Mouse (Mus musculus) embryonic facial prominence, embryonic 13.5 days (tissue): Measurements from ENCODE around the gene Naif1. TPM values are rescaled to one million over a fixed set of nuclear protein-coding genes. Genes with fewer than 3 reads are reported as not detected.
"Not testable (repeated sequence)": the region's sequence is repeated elsewhere in the genome, so short reads cannot be mapped to it uniquely, and the experiment has no call there.

Source experiments
- ATAC-seq: fragments of 200-750 bp; cut with Nextera tagmentation; 2 replicates; pipeline ENCODE4 v1.8.0; 2017; ENCODE audit warnings: low read depth; ENCODE audit not compliant: insufficient number of reproducible peaks, insufficient read depth, low FRiP score, low TSS enrichment
- H3K27ac ChIP-seq: fragments of 300-500 bp; sonication (generic); 2 replicates; pipeline ENCODE4 v1.5.1; 2015; ENCODE audit warnings: moderate library complexity, mild to moderate bottlenecking, inconsistent platforms
- H3K27me3 ChIP-seq: fragments of 300-500 bp; sonication (generic); 2 replicates; pipeline ENCODE4 v1.6.1; 2015; ENCODE audit warnings: mild to moderate bottlenecking, inconsistent platforms
- H3K36me3 ChIP-seq: fragments of 300-500 bp; sonication (generic); 2 replicates; pipeline ENCODE4 v1.6.1; 2015; ENCODE audit warnings: mild to moderate bottlenecking, inconsistent platforms
- H3K4me1 ChIP-seq: fragments of 300-500 bp; sonication (generic); 2 replicates; pipeline ENCODE4 v1.6.1; 2015; ENCODE audit warnings: inconsistent platforms
- H3K4me2 ChIP-seq: fragments of 300-500 bp; sonication (generic); 2 replicates; pipeline ENCODE4 v1.6.1; 2015; ENCODE audit warnings: moderate library complexity, mild to moderate bottlenecking, inconsistent platforms
- H3K4me3 ChIP-seq: fragments of 300-500 bp; sonication (generic); 2 replicates; pipeline ENCODE4 v1.5.1; 2015; ENCODE audit warnings: mild to moderate bottlenecking, inconsistent platforms
- H3K9ac ChIP-seq: fragments of 300-500 bp; sonication (generic); 2 replicates; pipeline ENCODE4 v1.6.1; 2015; ENCODE audit warnings: mild to moderate bottlenecking, inconsistent platforms
- H3K9me3 ChIP-seq: fragments of 300-500 bp; sonication (generic); 2 replicates; pipeline ENCODE4 v1.6.1; 2016; ENCODE audit warnings: inconsistent platforms
- WGBS: fragments of 180-500 bp; shearing (Covaris S2); methylation state at CpG from one replicate; pipeline ENCODE4 v1.1.7; 2015; ENCODE audit warnings: mixed read lengths; 5-methylcytosine and 5-hydroxymethylcytosine counted together
- polyA plus RNA-seq: library from polyadenylated mRNA; unstranded; fragments of >200 nt; fragmentation: Nextera tagmentation; extraction: Ambion mirVana; gene quantifications from 2 replicates; pipeline ENCODE4 v1.2.1, GENCODE M21; 2015

Gene Naif1
- polyA plus RNA-seq, 1 experiment from 2014 or later = 6.3 TPM

DNA sequence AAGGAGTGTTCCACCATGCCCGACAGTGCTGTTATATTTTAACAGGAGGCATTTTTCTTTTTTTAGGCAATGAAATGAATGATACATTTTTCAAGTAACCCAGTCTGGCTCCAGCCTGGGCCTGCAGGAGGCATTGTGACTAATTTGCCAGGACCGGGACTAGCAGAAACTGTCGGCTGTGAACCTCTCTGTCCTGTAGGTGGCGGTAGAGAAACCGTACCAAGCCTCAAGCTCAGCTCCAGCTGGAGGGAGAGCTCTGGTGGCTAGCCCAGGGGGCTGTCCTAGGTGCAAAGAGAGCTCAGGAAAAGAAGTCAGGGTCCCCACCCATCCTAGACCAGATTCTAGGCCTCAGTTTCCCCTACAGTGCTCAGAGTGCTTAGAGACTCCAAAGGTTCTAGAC, 38.4 kb downstream of the Naif1 start:
- no peak overlapping the region for H3K27ac ChIP-seq
- H3K4me1 ChIP-seq = no peaks in the 10 kb centered on the region
- no peak; the same call in 1 of the 2 replicates for ATAC-seq
- H3K27me3 ChIP-seq = no peaks in the 10 kb centered on the region
- no peaks in the 10 kb centered on the region for H3K9me3 ChIP-seq
- H3K36me3 ChIP-seq = no peaks in the 10 kb centered on the region
- under 1% methylated on average over 5 of the region's 5 CpGs for WGBS
- H3K4me3 ChIP-seq = no peak overlapping the region
- H3K4me2 ChIP-seq = no peak overlapping the region
- no peak overlapping the region for H3K9ac ChIP-seq

GRCm38 (mm10) chr2:32490730-32491129, 40.5 kb downstream of the Naif1 start:
- not testable (repeated sequence) for H3K27me3 ChIP-seq, H3K27ac ChIP-seq, H3K4me3 ChIP-seq, H3K9ac ChIP-seq, ATAC-seq, H3K9me3 ChIP-seq, H3K4me1 ChIP-seq, H3K4me2 ChIP-seq, H3K36me3 ChIP-seq

GRCm38 (mm10) chr2:32492661-32493060, 42.4 kb downstream of the Naif1 start:
- H3K4me2 ChIP-seq = no peak overlapping the region
- no peaks in the 10 kb centered on the region for H3K36me3 ChIP-seq
- no peaks in the 10 kb centered on the region for H3K4me1 ChIP-seq
- H3K9me3 ChIP-seq = no peaks in the 10 kb centered on the region
- H3K9ac ChIP-seq = no peak overlapping the region
- H3K27me3 ChIP-seq = no peaks in the 10 kb centered on the region
- WGBS = 71% methylated on average over 2 of the region's 2 CpGs
- no peak overlapping the region for H3K27ac ChIP-seq
- H3K4me3 ChIP-seq = no peak overlapping the region
- ATAC-seq = no peak

- no peaks in the 10 kb centered on the region for H3K27me3 ChIP-seq
- no peaks in the 10 kb centered on the region for H3K4me1 ChIP-seq
- no peak overlapping the region for H3K9ac ChIP-seq
- H3K9me3 ChIP-seq = no peaks in the 10 kb centered on the region
- ATAC-seq = no peak
- H3K4me2 ChIP-seq = no peak overlapping the region
- no peak overlapping the region for H3K4me3 ChIP-seq
- H3K36me3 ChIP-seq = no peaks in the 10 kb centered on the region
- H3K27ac ChIP-seq = no peak overlapping the region
- WGBS = 63% methylated on average over 12 of the region's 12 CpGs
Observed at GRCm38 (mm10) chr2:32493301-32493701, 43.0 kb downstream of the Naif1 start.

DNA sequence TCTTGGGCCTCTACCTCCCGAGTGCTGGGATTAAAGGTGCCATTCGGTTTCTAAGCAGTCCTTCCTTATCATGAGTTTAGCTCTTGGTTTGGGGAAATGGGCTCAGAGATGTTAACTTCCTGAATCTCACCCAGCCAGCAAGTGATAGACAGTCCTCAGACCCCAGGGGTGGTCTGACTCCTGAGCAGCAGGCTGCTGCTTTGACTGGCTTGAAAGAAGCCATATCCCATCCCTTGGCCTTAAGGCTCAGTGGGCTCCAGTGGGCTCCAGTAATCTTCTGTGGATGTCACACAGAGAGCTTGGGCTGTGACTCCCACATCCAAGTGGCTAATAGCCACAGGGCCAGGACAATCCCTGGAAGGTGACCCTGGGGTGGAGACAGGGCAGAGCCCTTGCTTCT, 44.3 kb downstream of the Naif1 start:
- H3K4me2 ChIP-seq = no peak overlapping the region
- no peaks in the 10 kb centered on the region for H3K36me3 ChIP-seq
- peaks cover 7% of the 10 kb centered on the region; the same call in 1 of the 2 replicates for H3K9me3 ChIP-seq
- WGBS = 73% methylated on average over 2 of the region's 2 CpGs
- no peaks in the 10 kb centered on the region for H3K27me3 ChIP-seq
- no peaks in the 10 kb centered on the region for H3K4me1 ChIP-seq
- no peak overlapping the region for H3K9ac ChIP-seq
- no peak overlapping the region for H3K27ac ChIP-seq
- no peak for ATAC-seq
- no peak overlapping the region for H3K4me3 ChIP-seq

- Histone ChIP-seq H3K4me2 (no peak overlapping the region), H3K4me3 (no peak overlapping the region), H3K4me1 (no peaks in the 10 kb centered on the region), H3K27me3 (no peaks in the 10 kb centered on the region), H3K9me3 (peaks cover 7% of the 10 kb centered on the region; the same call in 1 of the 2 replicates), H3K9ac (no peak overlapping the region), H3K36me3 (no peaks in the 10 kb centered on the region), H3K27ac (no peak overlapping the region)
- no peak for ATAC-seq
- whole genome bisulfite sequencing = 72% methylated on average over 20 of the region's 20 CpGs
Observed at GRCm38 (mm10) chr2:32495185-32495726, 45.0 kb downstream of the Naif1 start.

- no peak overlapping the region for H3K27ac ChIP-seq
- H3K4me2 ChIP-seq = no peak overlapping the region
- H3K4me1 ChIP-seq = no peaks in the 10 kb centered on the region
- H3K27me3 ChIP-seq = no peaks in the 10 kb centered on the region
- no peaks in the 10 kb centered on the region for H3K36me3 ChIP-seq
- no peak for ATAC-seq
- WGBS = 66% methylated on average over 5 of the region's 5 CpGs
- no peak overlapping the region for H3K9ac ChIP-seq
- H3K9me3 ChIP-seq = peaks cover 7% of the 10 kb centered on the region; the same call in 1 of the 2 replicates
- H3K4me3 ChIP-seq = no peak overlapping the region
Observed at GRCm38 (mm10) chr2:32496190-32496589, 45.9 kb downstream of the Naif1 start.

- H3K9ac ChIP-seq = no peak overlapping the region
- H3K27me3 ChIP-seq = no peaks in the 10 kb centered on the region
- no peaks in the 10 kb centered on the region for H3K4me1 ChIP-seq
- 90% methylated on average over 4 of the region's 4 CpGs for WGBS
- no peaks in the 10 kb centered on the region for H3K36me3 ChIP-seq
- no peak overlapping the region for H3K27ac ChIP-seq
- no peak for ATAC-seq
- peaks cover 7% of the 10 kb centered on the region; the same call in 1 of the 2 replicates for H3K9me3 ChIP-seq
- no peak overlapping the region for H3K4me3 ChIP-seq
- no peak overlapping the region for H3K4me2 ChIP-seq
Observed at GRCm38 (mm10) chr2:32499365-32499764, 49.1 kb downstream of the Naif1 start.

GRCm38 (mm10) chr2:32500461-32500860, 50.2 kb downstream of the Naif1 start:
- no peak overlapping the region for H3K4me3 ChIP-seq

DNA sequence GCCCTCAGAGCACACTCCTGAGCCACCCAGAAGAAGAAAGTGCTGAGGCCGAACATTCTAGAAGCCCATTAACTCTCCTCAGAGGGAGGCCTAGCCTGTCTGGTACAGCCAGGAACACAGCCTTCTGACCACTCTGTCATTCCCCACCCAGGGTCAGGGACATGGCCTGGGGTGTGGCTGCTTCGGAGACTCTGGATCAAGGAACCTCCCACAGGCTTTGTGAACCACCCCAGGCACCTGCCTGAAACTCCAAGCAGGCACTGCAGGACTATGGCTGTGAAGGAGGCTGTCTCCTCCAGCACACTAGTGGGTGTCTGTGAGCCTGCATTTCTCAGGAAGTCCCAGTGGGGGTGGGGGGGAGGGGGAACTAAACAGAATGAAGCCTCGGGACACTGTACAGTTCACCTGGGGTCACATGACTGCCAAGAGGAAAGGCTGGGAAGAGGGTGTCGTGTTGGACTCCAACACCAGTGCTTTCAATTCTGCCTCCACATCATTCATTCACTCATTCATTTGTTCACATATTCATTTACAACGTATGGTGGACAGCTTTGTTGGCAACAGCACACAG, 51.6 kb downstream of the Naif1 start:
- 0 out of 2 replicates have a peak, but pooled peaks have one; percentile 15 for ATAC-seq
- 63% methylated on average over 5 of the region's 5 CpGs for WGBS
- Histone ChIP-seq H3K4me1 (no peaks in the 10 kb centered on the region), H3K36me3 (no peaks in the 10 kb centered on the region), H3K4me3 (no peak overlapping the region), H3K9ac (no peak overlapping the region), H3K27ac (no peak overlapping the region), H3K4me2 (no peak overlapping the region), H3K27me3 (no peaks in the 10 kb centered on the region), H3K9me3 (peaks cover 10% of the 10 kb centered on the region)

More at GRCm38 (mm10) chr2:32500461-32500860, 50.2 kb downstream of the Naif1 start:
- Histone ChIP-seq H3K27me3 (no peaks in the 10 kb centered on the region), H3K36me3 (no peaks in the 10 kb centered on the region), H3K9ac (no peak overlapping the region), H3K4me1 (no peaks in the 10 kb centered on the region), H3K9me3 (peaks cover 7% of the 10 kb centered on the region), H3K4me2 (no peak overlapping the region), H3K27ac (no peak overlapping the region)
- ATAC-seq = no peak
- WGBS = 76% methylated on average over 5 of the region's 5 CpGs

DNA sequence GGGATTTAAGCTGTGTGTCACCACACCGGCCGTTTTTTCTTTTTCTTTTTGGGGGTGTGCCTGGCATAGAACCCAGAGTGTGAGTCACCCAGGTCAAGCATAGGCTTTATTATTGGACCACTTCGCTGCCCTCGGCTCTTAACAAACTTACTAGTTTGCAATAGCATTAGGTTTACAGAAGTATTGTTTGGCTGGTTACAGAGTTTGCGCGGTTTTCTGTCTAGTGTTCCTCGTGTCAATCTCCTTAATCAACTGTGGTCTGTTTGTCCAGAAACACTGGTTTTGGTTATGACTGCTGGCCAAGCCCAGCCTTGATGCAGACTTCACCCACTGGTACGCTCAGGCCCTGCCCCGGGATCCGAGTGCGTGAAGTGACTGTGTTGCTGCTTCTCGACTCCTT, 52.6 kb downstream of the Naif1 start:
- H3K4me2 ChIP-seq = no peak overlapping the region
- no peak for ATAC-seq

DNA sequence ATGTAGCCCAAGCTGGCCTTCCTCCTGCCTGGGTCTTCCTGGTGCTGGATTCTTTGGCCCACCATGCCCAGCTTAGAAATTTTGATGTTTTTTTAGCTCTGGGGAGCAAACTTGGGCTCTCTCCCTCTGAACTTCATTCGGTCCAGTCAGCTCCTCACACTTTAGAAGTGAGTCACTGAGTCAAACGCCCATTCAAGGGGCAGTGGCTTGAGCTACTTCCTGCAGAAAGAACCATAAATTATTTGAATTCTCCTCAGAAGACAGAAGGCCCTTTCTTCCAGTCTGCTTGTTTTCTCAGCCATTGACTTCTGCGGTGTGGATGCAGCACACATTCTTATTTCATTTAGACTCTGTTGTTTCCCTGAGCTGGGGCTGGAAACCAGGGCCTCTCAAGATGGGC, 53.3 kb downstream of the Naif1 start:
- ATAC-seq = no peak
- no peak overlapping the region for H3K9ac ChIP-seq
- H3K27me3 ChIP-seq = no peaks in the 10 kb centered on the region
- peaks cover 7% of the 10 kb centered on the region for H3K9me3 ChIP-seq
- H3K36me3 ChIP-seq = no peaks in the 10 kb centered on the region
- no peak overlapping the region for H3K4me3 ChIP-seq
- WGBS = 33% methylated on average over 3 of the region's 3 CpGs
- no peaks in the 10 kb centered on the region for H3K4me1 ChIP-seq
- no peak overlapping the region for H3K4me2 ChIP-seq
- H3K27ac ChIP-seq = no peak overlapping the region

More for the DNA sequence above, 52.6 kb downstream of the Naif1 start:
- no peaks in the 10 kb centered on the region for H3K36me3 ChIP-seq
- no peaks in the 10 kb centered on the region for H3K27me3 ChIP-seq
- no peak overlapping the region for H3K27ac ChIP-seq
- peaks cover 10% of the 10 kb centered on the region for H3K9me3 ChIP-seq
- WGBS = 85% methylated on average over 12 of the region's 12 CpGs
- H3K4me3 ChIP-seq = no peak overlapping the region
- H3K9ac ChIP-seq = no peak overlapping the region
- no peaks in the 10 kb centered on the region for H3K4me1 ChIP-seq
